Mouse (Mus musculus) testis, adult 2 months (tissue): ENCODE measurements at regions not wholly inside any gene's neighbourhood (a gene's known extent, or its start where the extent isn't known, plus 50 kb on each side); places are given as distances from the start of the nearest gene placed in this dataset.

Experiments used
- H3K27ac ChIP-seq: fragments of 200-500 bp; 2 replicates; pipeline ENCODE4 v1.5.1; 2012; ENCODE audit warnings: low read depth, low read length; ENCODE audit not compliant: control insufficient read depth, insufficient read depth
- H3K27me3 ChIP-seq: fragments of 200-500 bp; 2 replicates; pipeline ENCODE4 v1.6.1; 2012; ENCODE audit warnings: mild to moderate bottlenecking, low read length, moderate library complexity; ENCODE audit not compliant: control insufficient read depth, insufficient read depth
- H3K36me3 ChIP-seq: fragments of 200-500 bp; 2 replicates; pipeline ENCODE4 v1.6.1; 2012; ENCODE audit warnings: mild to moderate bottlenecking, low read length; ENCODE audit not compliant: control insufficient read depth, insufficient read depth
- H3K4me1 ChIP-seq: fragments of 200-500 bp; 2 replicates; pipeline ENCODE4 v1.6.1; 2012; ENCODE audit warnings: low read length; ENCODE audit not compliant: control insufficient read depth, insufficient read depth
- H3K4me3 ChIP-seq: fragments of 200-500 bp; 2 replicates; pipeline ENCODE4 v1.5.1; 2012; ENCODE audit warnings: low read depth, mild to moderate bottlenecking, low read length, moderate library complexity, mixed read lengths; ENCODE audit not compliant: control insufficient read depth
- CTCF ChIP-seq: fragments of 200-500 bp; IDR thresholded peaks from 2 replicates; pipeline ENCODE4 v1.5.1; 2012; ENCODE audit warnings: low read depth, mild to moderate bottlenecking, inconsistent platforms, low read length, moderate library complexity; ENCODE audit not compliant: control insufficient read depth, insufficient read depth, insufficient replicate concordance
- POLR2A ChIP-seq: fragments of 200-500 bp; IDR thresholded peaks from 2 replicates; pipeline ENCODE4 v1.6.1; 2012; ENCODE audit warnings: low read depth, mild to moderate bottlenecking, inconsistent platforms, low read length, moderate library complexity; ENCODE audit not compliant: control insufficient read depth

GRCm38 (mm10) chr15:8850996-8851395, 116.8 kb upstream of the Ranbp3l start:
- Histone ChIP-seq H3K4me3 (no peak overlapping the region), H3K4me1 (no peaks in the 10 kb centered on the region), H3K36me3 (no peaks in the 10 kb centered on the region), H3K27me3 (no peaks in the 10 kb centered on the region), H3K27ac (no peak overlapping the region)
- TF ChIP-seq CTCF (no peak), POLR2A (no peak)

- TF ChIP-seq POLR2A (no peak), CTCF (no peak)
- no peaks in the 10 kb centered on the region for H3K36me3 ChIP-seq
- H3K27ac ChIP-seq = no peak overlapping the region
- H3K27me3 ChIP-seq = no peaks in the 10 kb centered on the region
- H3K4me1 ChIP-seq = no peaks in the 10 kb centered on the region
- no peak overlapping the region for H3K4me3 ChIP-seq
Observed at GRCm38 (mm10) chr15:8849413-8849812, 118.3 kb upstream of the Ranbp3l start.

DNA sequence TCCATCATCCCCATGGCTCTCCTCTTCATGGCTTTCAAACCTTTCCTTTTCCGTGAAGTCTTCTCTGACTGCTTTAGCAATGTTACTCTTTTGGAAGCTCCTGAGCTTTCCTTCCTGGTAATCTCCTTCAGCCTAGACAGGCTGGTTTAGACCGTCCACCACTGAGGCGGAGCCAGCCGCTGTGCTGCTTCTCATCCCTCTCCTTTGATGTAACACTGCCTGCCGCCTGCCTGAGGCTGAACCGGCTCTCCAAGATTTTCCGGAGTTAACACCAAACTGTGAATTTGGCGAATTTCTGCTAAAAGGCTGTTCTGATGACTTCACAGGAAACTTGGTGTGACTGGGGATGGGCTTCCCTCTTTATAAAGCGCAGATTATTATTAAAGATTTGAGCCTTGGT, 125.6 kb upstream of the Ranbp3l start:
- Histone ChIP-seq H3K4me1 (peaks cover 2% of the 10 kb centered on the region; the same call in 1 of the 2 replicates), H3K27me3 (no peaks in the 10 kb centered on the region), H3K4me3 (no peak overlapping the region), H3K36me3 (no peaks in the 10 kb centered on the region), H3K27ac (no peak overlapping the region)
- TF ChIP-seq CTCF (no peak), POLR2A (no peak)

DNA sequence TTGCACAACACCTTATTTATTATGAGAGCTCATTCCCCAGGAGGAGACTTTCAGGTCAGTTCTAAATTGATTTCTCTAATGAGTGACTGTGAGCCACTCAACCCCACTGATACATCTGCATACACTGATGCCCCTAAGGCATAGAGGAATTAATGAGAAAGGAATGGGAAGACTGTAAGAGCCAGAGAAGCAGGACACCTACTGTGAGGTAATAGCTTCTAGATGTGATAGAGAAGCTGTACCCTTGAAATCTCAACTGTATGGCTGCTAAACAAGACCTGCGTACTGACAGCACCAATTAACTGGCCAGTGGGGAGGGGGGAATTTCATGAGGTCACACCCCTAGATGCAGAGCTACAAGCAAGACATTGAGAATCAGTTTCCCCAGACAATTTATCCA, 128.3 kb upstream of the Ranbp3l start:
- no peaks in the 10 kb centered on the region for H3K36me3 ChIP-seq
- peaks cover 2% of the 10 kb centered on the region; the same call in 1 of the 2 replicates for H3K4me1 ChIP-seq
- H3K27me3 ChIP-seq = no peaks in the 10 kb centered on the region
- TF ChIP-seq POLR2A (no peak), CTCF (no peak)
- H3K27ac ChIP-seq = no peak overlapping the region
- no peak overlapping the region for H3K4me3 ChIP-seq

DNA sequence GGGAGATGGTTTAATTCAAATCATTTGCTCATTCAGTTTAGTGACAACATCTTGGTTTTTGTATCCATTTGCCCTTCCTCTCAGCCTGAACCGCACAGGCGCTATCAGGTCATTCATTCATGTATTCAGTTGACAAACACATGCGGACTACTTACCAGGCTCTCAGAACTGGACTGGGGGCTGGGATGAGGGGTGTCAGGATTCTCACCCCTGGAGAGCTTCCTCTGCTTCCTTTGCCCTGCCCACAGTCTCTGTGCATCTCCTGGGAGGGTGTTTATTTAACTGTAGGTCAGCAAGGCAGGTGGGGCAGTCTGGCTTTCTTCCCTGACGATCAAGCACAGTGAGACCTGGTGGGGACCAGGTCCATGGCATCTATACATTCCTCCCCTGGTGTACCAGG, 123.6 kb upstream of the Slc1a3 start:
- no peaks in the 10 kb centered on the region for H3K4me1 ChIP-seq
- H3K4me3 ChIP-seq = no peak overlapping the region
- TF ChIP-seq CTCF (no peak), POLR2A (no peak)
- no peak overlapping the region for H3K27ac ChIP-seq
- no peaks in the 10 kb centered on the region for H3K36me3 ChIP-seq
- H3K27me3 ChIP-seq = no peaks in the 10 kb centered on the region

DNA sequence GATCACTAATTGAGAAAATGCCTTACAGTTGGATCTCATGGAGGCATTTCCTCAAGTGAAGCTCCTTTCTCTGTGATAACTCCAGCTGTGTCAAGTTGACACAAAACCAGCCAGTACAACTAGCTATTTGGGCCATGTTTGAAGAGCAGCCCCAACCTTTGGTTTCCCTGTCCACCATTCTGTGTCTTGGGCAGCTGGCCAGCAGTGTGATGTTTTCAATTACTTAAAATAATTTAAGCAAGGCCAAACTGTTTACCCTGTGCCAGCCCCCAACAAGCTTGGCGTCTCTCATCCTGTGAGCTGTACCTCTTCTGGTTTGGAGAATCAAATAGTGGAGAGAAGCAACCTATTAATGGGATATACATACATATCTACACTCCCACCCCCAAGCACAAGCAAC, 122.4 kb upstream of the Slc1a3 start:
- no peaks in the 10 kb centered on the region for H3K36me3 ChIP-seq
- no peak overlapping the region for H3K27ac ChIP-seq
- TF ChIP-seq CTCF (no peak), POLR2A (no peak)
- H3K27me3 ChIP-seq = no peaks in the 10 kb centered on the region
- H3K4me1 ChIP-seq = no peaks in the 10 kb centered on the region
- no peak overlapping the region for H3K4me3 ChIP-seq

DNA sequence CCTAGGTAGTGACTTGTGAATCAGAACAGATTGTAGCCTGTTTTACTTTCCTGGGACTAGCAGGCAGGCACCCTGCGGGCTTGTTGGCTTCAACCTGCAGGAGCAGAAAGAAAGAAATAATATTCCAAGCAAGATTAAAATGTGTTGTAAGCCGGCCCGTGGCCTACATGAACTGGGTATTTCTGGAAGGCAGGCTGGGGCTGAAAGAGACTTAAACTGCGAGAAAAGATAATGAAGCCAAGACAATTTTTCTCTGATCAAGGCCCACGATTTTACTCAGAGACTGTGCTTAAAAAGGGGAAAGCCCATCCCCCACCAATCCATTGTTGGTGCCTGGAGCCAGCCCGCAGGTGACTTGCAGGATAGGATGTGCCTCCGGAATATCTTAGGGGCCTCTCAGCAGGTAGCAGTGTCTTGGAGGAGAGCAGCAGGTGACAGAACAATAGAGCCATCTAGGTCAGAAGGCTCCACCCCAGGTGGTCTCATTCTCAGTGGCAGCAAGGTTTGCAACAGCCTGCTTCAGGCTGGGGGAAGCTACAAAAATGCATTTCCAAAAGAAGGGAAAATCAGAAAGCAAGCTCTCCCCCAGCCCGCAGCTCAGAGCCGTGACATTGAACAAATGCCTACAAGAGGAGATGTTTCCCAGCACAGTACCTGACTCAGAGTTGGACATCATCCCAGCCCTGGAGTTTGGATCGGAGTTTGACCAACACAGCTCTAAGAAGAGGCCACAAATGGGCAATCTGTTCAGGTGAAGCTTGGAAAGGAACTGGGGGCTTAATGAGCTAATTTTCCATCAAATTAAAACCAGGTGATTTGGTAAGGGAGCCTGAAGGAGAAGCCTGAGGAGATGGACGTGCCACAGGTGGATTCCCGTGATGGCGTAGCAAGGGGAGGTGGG, 121.4 kb upstream of the Slc1a3 start:
- H3K4me3 ChIP-seq = no peak overlapping the region
- TF ChIP-seq CTCF (no peak), POLR2A (no peak)
- no peak overlapping the region for H3K27ac ChIP-seq
- H3K27me3 ChIP-seq = no peaks in the 10 kb centered on the region
- no peaks in the 10 kb centered on the region for H3K4me1 ChIP-seq
- no peaks in the 10 kb centered on the region for H3K36me3 ChIP-seq
